Mouse (Mus musculus) liver, embryonic 14.5 days (tissue): ENCODE measurements around the gene Cyp2r1. TPM values are rescaled to one million over a fixed set of nuclear protein-coding genes. Genes with fewer than 3 reads are reported as not detected.
"Not testable (repeated sequence)": the region's sequence is repeated elsewhere in the genome, so short reads cannot be mapped to it uniquely, and the experiment has no call there.

Source experiments
- ATAC-seq: fragments of 200-750 bp; cut with Nextera tagmentation; 2 replicates; pipeline ENCODE4 v1.8.0; 2017; ENCODE audit warnings: moderate number of reproducible peaks, mild to moderate bottlenecking, moderate library complexity; ENCODE audit not compliant: insufficient read depth
- DNase-seq, 3 experiments: peaks; one replicate each; pipeline ENCODE4 v3.0.0-alpha.2; 2012 to 2013; ENCODE audit warnings: low read depth in 3 of 3, low spot score in 3 of 3
- H3K27ac ChIP-seq: fragments of 300-500 bp; sonication (generic); 2 replicates; pipeline ENCODE4 v1.5.1; 2014; ENCODE audit warnings: moderate library complexity, mild to moderate bottlenecking, control low read depth, inconsistent platforms
- H3K27me3 ChIP-seq: fragments of 300-500 bp; sonication (generic); 2 replicates; pipeline ENCODE4 v1.6.1; 2014; ENCODE audit warnings: mild to moderate bottlenecking, low read length, moderate library complexity; ENCODE audit not compliant: control insufficient read depth, insufficient read depth
- H3K36me3 ChIP-seq: fragments of 300-500 bp; sonication (generic); replicated peaks from 2 replicates; pipeline ENCODE4 v1.6.1; 2014; ENCODE audit warnings: low read depth; ENCODE audit not compliant: control insufficient read depth, insufficient read depth
- H3K4me1 ChIP-seq, 2 experiments: fragments of 200-500 bp in 1 of 2; fragments of 300-500 bp in 1 of 2; sonication (generic) in 1 of 2; replicated peaks; 2 replicates each; pipeline ENCODE4 v1.6.1; 2012 to 2014; ENCODE audit warnings: antibody characterized with exemption in 1 of 2, inconsistent platforms in 1 of 2, low read length in 1 of 2; ENCODE audit not compliant: control insufficient read depth in 2 of 2, insufficient read depth in 2 of 2
- H3K4me2 ChIP-seq: fragments of 300-500 bp; sonication (generic); 2 replicates; pipeline ENCODE4 v1.6.1; 2014; ENCODE audit warnings: low read depth, mild to moderate bottlenecking, control low read depth, moderate library complexity
- H3K4me3 ChIP-seq, 2 experiments: fragments of 200-500 bp in 1 of 2; fragments of 300-500 bp in 1 of 2; sonication (generic) in 1 of 2; 2 replicates each; pipeline ENCODE4 v1.5.1; 2012 to 2014; ENCODE audit warnings: low read depth in 2 of 2, low read length in 2 of 2, mild to moderate bottlenecking in 2 of 2, control low read depth in 1 of 2, inconsistent platforms in 1 of 2, moderate library complexity in 1 of 2; ENCODE audit not compliant: insufficient read depth in 1 of 2
- H3K9ac ChIP-seq: fragments of 300-500 bp; sonication (generic); replicated peaks from 2 replicates; pipeline ENCODE4 v1.6.1; 2014; ENCODE audit warnings: mild to moderate bottlenecking, control low read depth, moderate library complexity
- H3K9me3 ChIP-seq: fragments of 300-500 bp; sonication (generic); 2 replicates; pipeline ENCODE4 v1.6.1; 2016; ENCODE audit warnings: low read length, mixed read lengths; ENCODE audit not compliant: control insufficient read depth
- CTCF ChIP-seq: IDR thresholded peaks from 2 replicates; pipeline ENCODE4 v1.5.1; 2016; ENCODE audit warnings: antibody characterized with exemption, low read depth, control low read depth
- EP300 ChIP-seq: IDR thresholded peaks from 2 replicates; pipeline ENCODE4 v1.6.1; 2016; ENCODE audit warnings: antibody characterized with exemption, low read depth
- WGBS: fragments of 180-500 bp; shearing (Covaris S2); extraction: QIAGEN DNeasy Blood & Tissue Kit; methylation state at CpG from one replicate; pipeline ENCODE4 v1.1.7; 2014; ENCODE audit not compliant: insufficient replicate concordance; 5-methylcytosine and 5-hydroxymethylcytosine counted together
- polyA plus RNA-seq, 2 experiments: library from polyadenylated mRNA; depleted of rRNA in 1 of 2; stranded (reverse) in 1 of 2; unstranded in 1 of 2; fragments of >200 nt; fragmentation: Nextera tagmentation in 1 of 2; extraction: Ambion mirVana in 1 of 2; gene quantifications; 2 replicates each; pipeline versions ENCODE4 v1.2.1 to v1.2.3; 2012 to 2014

The Cyp2r1 gene
- polyA plus RNA-seq, 2 experiments = 0.20 to 0.99 TPM

- Histone ChIP-seq H3K4me2 (no peak overlapping the region), H3K27me3 (no peaks in the 10 kb centered on the region), H3K4me1 (no peaks in the 10 kb centered on the region), H3K27ac (no peak overlapping the region), H3K9ac (no peak overlapping the region), H3K36me3 (no peaks in the 10 kb centered on the region), H3K4me3 (no peak overlapping the region), H3K9me3 (no peaks in the 10 kb centered on the region)
- ATAC-seq (no peak), DNase-seq (no peak)
- no peak for TF ChIP-seq CTCF
- no peak for TF ChIP-seq EP300
- whole genome bisulfite sequencing = 50% methylated on average over 1 of the region's 1 CpGs
These were observed 14.9 kb upstream of the Cyp2r1 start for GRCm38 (mm10) chr7:114577665-114578064.

- Histone ChIP-seq H3K9ac (no peak overlapping the region), H3K4me3 (no peak overlapping the region), H3K36me3 (no peaks in the 10 kb centered on the region), H3K27ac (no peak overlapping the region), H3K9me3 (no peaks in the 10 kb centered on the region), H3K4me1 (no peaks in the 10 kb centered on the region), H3K27me3 (no peaks in the 10 kb centered on the region), H3K4me2 (no peak overlapping the region)
- DNase-seq (no peak), ATAC-seq (no peak)
- TF ChIP-seq CTCF (no peak), EP300 (no peak)
- WGBS = 43% methylated on average over 3 of the region's 3 CpGs
These were observed 14.2 kb upstream of the Cyp2r1 start for GRCm38 (mm10) chr7:114576931-114577330.

GRCm38 (mm10) chr7:114573866-114574265 lies 11.1 kb upstream of the Cyp2r1 start:
- 59% methylated on average over 4 of the region's 4 CpGs for WGBS
- not testable (repeated sequence) for H3K4me1 ChIP-seq, H3K4me2 ChIP-seq, H3K9ac ChIP-seq, H3K36me3 ChIP-seq, H3K27ac ChIP-seq, DNase-seq, H3K4me3 ChIP-seq, ATAC-seq, H3K27me3 ChIP-seq, H3K9me3 ChIP-seq

- no peaks in the 10 kb centered on the region for H3K27me3 ChIP-seq
- H3K4me3 ChIP-seq = no peak overlapping the region
- ATAC-seq = no peak
- no peaks in the 10 kb centered on the region for H3K4me1 ChIP-seq
- DNase-seq = no peak
- H3K9me3 ChIP-seq = no peaks in the 10 kb centered on the region
- H3K27ac ChIP-seq = no peak overlapping the region
- 61% methylated on average over 1 of the region's 1 CpGs for WGBS
- no peak overlapping the region for H3K4me2 ChIP-seq
- TF ChIP-seq EP300 (no peak), CTCF (no peak)
- no peak overlapping the region for H3K9ac ChIP-seq
- H3K36me3 ChIP-seq = peaks cover 2% of the 10 kb centered on the region; the same call in 1 of the 2 replicates
These were observed 26.6 kb downstream of the Cyp2r1 start for GRCm38 (mm10) chr7:114536179-114536578.

- 47% methylated on average over 1 of the region's 1 CpGs for WGBS
- ATAC-seq (no peak), DNase-seq (no peak)
- Histone ChIP-seq H3K9me3 (no peaks in the 10 kb centered on the region), H3K36me3 (no peaks in the 10 kb centered on the region), H3K4me2 (no peak overlapping the region), H3K27me3 (no peaks in the 10 kb centered on the region), H3K9ac (no peak overlapping the region), H3K4me1 (no peaks in the 10 kb centered on the region), H3K27ac (no peak overlapping the region), H3K4me3 (no peak overlapping the region)
- no peak for TF ChIP-seq EP300
- no peak for TF ChIP-seq CTCF
These were observed 36.5 kb downstream of the Cyp2r1 start for GRCm38 (mm10) chr7:114526245-114526644.

GRCm38 (mm10) chr7:114520122-114520521 lies 42.6 kb downstream of the Cyp2r1 start:
- DNase-seq = no peak

More at GRCm38 (mm10) chr7:114520122-114520521, 42.6 kb downstream of the Cyp2r1 start:
- Histone ChIP-seq H3K9me3 (no peaks in the 10 kb centered on the region), H3K27ac (no peak overlapping the region), H3K4me3 (no peak overlapping the region), H3K4me2 (no peak overlapping the region), H3K27me3 (no peaks in the 10 kb centered on the region), H3K9ac (no peak overlapping the region), H3K4me1 (no peaks in the 10 kb centered on the region), H3K36me3 (no peaks in the 10 kb centered on the region)
- TF ChIP-seq EP300 = no peak
- no peak for TF ChIP-seq CTCF
- 95% methylated on average over 1 of the region's 1 CpGs for WGBS
- ATAC-seq = no peak
